Mouse (Mus musculus) C2C12 (cell line): Measurements from ENCODE around the gene Dhx30. TPM values are rescaled to one million over a fixed set of nuclear protein-coding genes. Genes with fewer than 3 reads are reported as not detected.

Source experiments
- H3K27me3 ChIP-seq: one replicate; pipeline ENCODE4 v1.6.1; 2011; ENCODE audit not compliant: control insufficient read depth, insufficient read depth, insufficient read length
- H3K36me3 ChIP-seq: one replicate; pipeline ENCODE4 v1.6.1; 2011; ENCODE audit not compliant: control insufficient read depth, insufficient read depth
- H3K4me3 ChIP-seq: one replicate; pipeline ENCODE4 v1.5.1; 2011; ENCODE audit warnings: mild to moderate bottlenecking, control low read depth; ENCODE audit not compliant: poor library complexity, insufficient read depth, severe bottlenecking
- H3K79me2 ChIP-seq: one replicate; pipeline ENCODE4 v1.6.1; 2011; ENCODE audit not compliant: control insufficient read depth, insufficient read depth
- H3K79me3 ChIP-seq: one replicate; pipeline ENCODE4 v1.6.1; 2011; ENCODE audit warnings: low read depth, control low read depth
- H3ac ChIP-seq: one replicate; pipeline ENCODE3; 2011; ENCODE audit warnings: low read depth; ENCODE audit not compliant: control insufficient read depth, insufficient read length
- CEBPB ChIP-seq: IDR thresholded peaks from one replicate; pipeline ENCODE4 v1.6.1; 2011; ENCODE audit warnings: low read depth, mild to moderate bottlenecking, control low read depth, moderate library complexity
- CTCF ChIP-seq: IDR thresholded peaks from one replicate; pipeline ENCODE4 v1.5.1; 2011; ENCODE audit not compliant: control insufficient read depth, insufficient read depth, insufficient read length
- FOSL1 ChIP-seq: IDR thresholded peaks from one replicate; pipeline ENCODE4 v1.8.0; 2011; ENCODE audit warnings: mild to moderate bottlenecking, low read length; ENCODE audit not compliant: poor library complexity, insufficient read depth, severe bottlenecking
- MAX ChIP-seq: IDR thresholded peaks from one replicate; pipeline ENCODE4 v1.6.1; 2011; ENCODE audit warnings: mild to moderate bottlenecking, control low read depth
- MYOD1 ChIP-seq: IDR thresholded peaks from one replicate; pipeline ENCODE4 v1.6.1; 2011; ENCODE audit warnings: low read depth; ENCODE audit not compliant: control insufficient read depth, insufficient read length
- MYOG ChIP-seq: IDR thresholded peaks from one replicate; pipeline ENCODE4 v1.6.1; 2011; ENCODE audit not compliant: control insufficient read depth, insufficient read length; ENCODE audit errors: extremely low read depth
- USF1 ChIP-seq: IDR thresholded peaks from one replicate; pipeline ENCODE4 v1.6.1; 2011; ENCODE audit warnings: low read depth, mild to moderate bottlenecking, control low read depth, moderate library complexity
- polyA plus RNA-seq: library from polyadenylated mRNA; unstranded; fragments of >200 nt; fragmentation: generic; extraction: Trizol; gene quantifications from one replicate; pipeline ENCODE4 v1.2.1, GENCODE M21; 2012; ENCODE audit warnings: missing spikeins

Gene Dhx30
- polyA plus RNA-seq, 1 experiment: 93.2 TPM

- peaks cover 18% of the 10 kb centered on the region for H3K36me3 ChIP-seq
- H3ac ChIP-seq: no peak overlapping the region
- peaks cover 7% of the 10 kb centered on the region for H3K79me2 ChIP-seq
- no peak for TF ChIP-seq CTCF
- TF ChIP-seq MYOD1: no peak
- no peak for TF ChIP-seq CEBPB
- no peak for TF ChIP-seq USF1
- no peak for TF ChIP-seq MYOG
- TF ChIP-seq FOSL1: no peak
- no peak for TF ChIP-seq MAX
- peaks cover 9% of the 10 kb centered on the region for H3K79me3 ChIP-seq
- no peaks in the 10 kb centered on the region for H3K27me3 ChIP-seq
- H3K4me3 ChIP-seq: no peak overlapping the region
These were observed 71.8 kb downstream of the Dhx30 start for GRCm38 (mm10) chr9:110045763-110046377.

- H3ac ChIP-seq: no peak overlapping the region
- H3K79me2 ChIP-seq: peaks cover 7% of the 10 kb centered on the region
- H3K27me3 ChIP-seq: no peaks in the 10 kb centered on the region
- H3K79me3 ChIP-seq: peaks cover 9% of the 10 kb centered on the region
- H3K36me3 ChIP-seq: peaks cover 27% of the 10 kb centered on the region
- no peak for TF ChIP-seq MYOG
- no peak for TF ChIP-seq USF1
- no peak for TF ChIP-seq FOSL1
- no peak for TF ChIP-seq CTCF
- no peak for TF ChIP-seq CEBPB
- TF ChIP-seq MAX: no peak
- TF ChIP-seq MYOD1: no peak
- H3K4me3 ChIP-seq: no peak overlapping the region
These were observed 73.3 kb downstream of the Dhx30 start for GRCm38 (mm10) chr9:110044373-110044772.

- no peak for TF ChIP-seq FOSL1
- no peak for TF ChIP-seq CEBPB
- no peak for TF ChIP-seq CTCF
- no peak for TF ChIP-seq MYOD1
- TF ChIP-seq MYOG: no peak
- no peak for TF ChIP-seq MAX
- TF ChIP-seq USF1: no peak
- peaks cover 65% of the 10 kb centered on the region for H3K36me3 ChIP-seq
These were observed 79.1 kb downstream of the Dhx30 start for GRCm38 (mm10) chr9:110038485-110038884.

GRCm38 (mm10) chr9:110037895-110038294 lies 79.7 kb downstream of the Dhx30 start:
- H3K4me3 ChIP-seq: no peak overlapping the region
- no peak overlapping the region for H3ac ChIP-seq
- H3K36me3 ChIP-seq: peaks cover 70% of the 10 kb centered on the region
- TF ChIP-seq FOSL1 (no peak), CEBPB (no peak), CTCF (no peak), MYOD1 (no peak), MYOG (no peak), USF1 (no peak), MAX (no peak)
- H3K27me3 ChIP-seq: no peaks in the 10 kb centered on the region
- no peaks in the 10 kb centered on the region for H3K79me2 ChIP-seq
- peaks cover 4% of the 10 kb centered on the region for H3K79me3 ChIP-seq

More at GRCm38 (mm10) chr9:110038485-110038884, 79.1 kb downstream of the Dhx30 start:
- Histone ChIP-seq H3K4me3 (no peak overlapping the region), H3ac (no peak overlapping the region), H3K79me3 (peaks cover 4% of the 10 kb centered on the region), H3K79me2 (no peaks in the 10 kb centered on the region), H3K27me3 (no peaks in the 10 kb centered on the region)

GRCm38 (mm10) chr9:110035091-110035490 lies 82.5 kb downstream of the Dhx30 start:
- peaks cover 81% of the 10 kb centered on the region for H3K36me3 ChIP-seq
- H3ac ChIP-seq: no peak overlapping the region
- no peaks in the 10 kb centered on the region for H3K79me2 ChIP-seq
- TF ChIP-seq USF1 (no peak), CTCF (no peak), MAX (no peak), MYOG (no peak), CEBPB (no peak), MYOD1 (no peak), FOSL1 (no peak)
- no peaks in the 10 kb centered on the region for H3K79me3 ChIP-seq
- H3K4me3 ChIP-seq: no peak overlapping the region
- no peaks in the 10 kb centered on the region for H3K27me3 ChIP-seq

Other genes with a start within 250 kb of the Dhx30 start
- 23.3 TPM for gene Cdc25a, start 242.3 kb downstream of the Dhx30 start, polyA plus RNA-seq
- gene Map4, start 186.4 kb downstream of the Dhx30 start, polyA plus RNA-seq: 135 TPM
- 50.7 TPM for gene Smarcc1, start 122 bp downstream of the Dhx30 start, polyA plus RNA-seq
- 0.12 TPM for gene Cspg5, start 126.0 kb upstream of the Dhx30 start, polyA plus RNA-seq
- 26.0 TPM for gene Elp6, start 187.3 kb upstream of the Dhx30 start, polyA plus RNA-seq
- gene Scap, start 215.5 kb upstream of the Dhx30 start, polyA plus RNA-seq: 57.4 TPM